Mouse (Mus musculus) spleen, adult 2 months (tissue): ENCODE results near the gene Kdelr2. TPM values are rescaled to one million over a fixed set of nuclear protein-coding genes. Genes with fewer than 3 reads are reported as not detected.

ENCODE experiments used
- DNase-seq, 2 experiments: peaks; one replicate each; pipeline versions ENCODE4 v3.0.0 to v3.0.0-alpha.2; 2012 to 2021; ENCODE audit warnings: low spot score in 2 of 2, low read depth in 1 of 2
- H3K27ac ChIP-seq: fragments of 200-500 bp; 2 replicates; pipeline ENCODE4 v1.5.1; 2012; ENCODE audit warnings: low read length, inconsistent platforms; ENCODE audit not compliant: insufficient read depth
- H3K27me3 ChIP-seq: fragments of 200-500 bp; 2 replicates; pipeline ENCODE4 v1.6.1; 2012; ENCODE audit warnings: mild to moderate bottlenecking, moderate library complexity, low read length, inconsistent platforms; ENCODE audit not compliant: control insufficient read depth, insufficient read depth
- H3K36me3 ChIP-seq: fragments of 200-500 bp; 2 replicates; pipeline ENCODE4 v1.6.1; 2012; ENCODE audit warnings: mild to moderate bottlenecking, low read length, inconsistent platforms; ENCODE audit not compliant: control insufficient read depth, insufficient read depth
- H3K4me1 ChIP-seq: fragments of 200-500 bp; 2 replicates; pipeline ENCODE4 v1.6.1; 2011; ENCODE audit warnings: inconsistent platforms; ENCODE audit not compliant: control insufficient read depth, insufficient read depth, insufficient read length
- H3K4me3 ChIP-seq: fragments of 200-500 bp; 2 replicates; pipeline ENCODE4 v1.5.1; 2011; ENCODE audit warnings: mild to moderate bottlenecking, inconsistent platforms; ENCODE audit not compliant: insufficient read depth, insufficient read length; ENCODE audit errors: extremely low read depth
- CTCF ChIP-seq: fragments of 200-500 bp; IDR thresholded peaks from 2 replicates; pipeline ENCODE4 v1.5.1; 2011; ENCODE audit warnings: mild to moderate bottlenecking, inconsistent platforms; ENCODE audit not compliant: insufficient read depth, insufficient read length, insufficient replicate concordance; ENCODE audit errors: extremely low read depth
- POLR2A ChIP-seq: fragments of 200-500 bp; IDR thresholded peaks from 2 replicates; pipeline ENCODE4 v1.6.1; 2011; ENCODE audit warnings: low read depth, low read length, inconsistent platforms
- WGBS: fragments of 180-500 bp; shearing (Covaris S2); methylation state at CpG from one replicate; pipeline ENCODE4 v1.1.7; 2018; 5-methylcytosine and 5-hydroxymethylcytosine counted together
- polyA plus RNA-seq: library from polyadenylated mRNA; depleted of rRNA; stranded (reverse); fragments of >200 nt; gene quantifications from 2 replicates; pipeline ENCODE4 v1.2.3, GENCODE M21; 2012

The Kdelr2 gene
- polyA plus RNA-seq, 1 experiment: 45.1 TPM

DNA sequence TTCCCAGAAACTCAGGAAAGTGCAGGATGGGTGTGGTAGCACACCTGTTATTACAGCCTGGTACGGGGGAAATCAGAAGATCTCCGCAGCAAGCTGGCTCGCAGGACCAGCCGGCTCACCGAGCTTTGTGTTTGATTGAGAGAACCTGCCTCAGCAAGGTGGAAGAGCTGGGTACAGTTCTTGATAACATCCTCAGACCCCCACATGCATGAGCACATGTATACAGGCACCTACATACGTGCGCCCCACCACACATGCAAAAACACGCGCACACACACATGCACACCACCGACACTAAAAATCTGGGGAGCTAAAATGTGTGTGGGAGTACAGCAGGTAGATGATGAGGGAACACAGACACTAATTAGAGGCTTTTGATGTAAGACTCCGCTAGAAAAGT, 60.0 kb downstream of the Kdelr2 start:
- H3K36me3 ChIP-seq: peaks cover 2% of the 10 kb centered on the region; the same call in 1 of the 2 replicates
- peak overlapping the region; percentile 70 for H3K4me3 ChIP-seq
- 91% methylated on average over 11 of the region's 11 CpGs for WGBS
- no peaks in the 10 kb centered on the region for H3K27me3 ChIP-seq
- H3K4me1 ChIP-seq: peaks cover 4% of the 10 kb centered on the region; the same call in 1 of the 2 replicates
- no peak for DNase-seq
- no peak overlapping the region for H3K27ac ChIP-seq
- TF ChIP-seq CTCF (no peak), POLR2A (no peak)

DNA sequence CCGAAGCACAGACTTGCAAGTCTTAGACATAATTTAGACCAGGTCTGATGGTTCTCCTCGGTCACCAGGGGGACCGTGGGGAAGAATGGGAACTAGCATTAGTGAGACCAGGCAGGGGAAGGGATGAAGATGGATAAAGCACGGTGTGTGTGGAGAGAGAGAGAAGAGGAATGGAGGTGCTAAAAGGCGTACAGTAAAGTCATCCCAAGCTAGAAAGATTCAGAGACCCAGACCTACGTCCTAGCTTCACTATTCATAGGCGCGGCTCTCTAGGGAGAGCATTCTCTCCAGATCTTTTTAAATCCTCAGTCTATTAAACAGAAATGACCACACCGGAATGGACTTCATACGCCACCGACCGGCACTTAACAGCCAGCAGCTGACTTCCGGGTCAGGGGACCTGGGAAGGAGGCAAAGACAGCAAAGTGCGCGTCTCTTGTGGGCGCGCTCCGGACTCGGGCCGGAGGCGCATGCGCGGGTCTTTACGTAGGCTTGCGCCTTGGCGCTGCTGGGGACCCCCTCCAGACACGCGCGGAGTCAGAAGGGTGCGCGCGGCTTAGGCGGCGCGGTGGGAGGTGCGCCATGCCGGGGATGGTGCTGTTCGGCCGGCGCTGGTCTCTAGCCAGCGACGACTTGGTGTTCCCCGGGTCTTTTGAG, 60.6 kb downstream of the Kdelr2 start, which contains the start of gene Daglb:
Gene Daglb, plus strand, starts transcription at position 485 of the 657 bp plus-strand sequence.
- Histone ChIP-seq H3K27me3 (no peaks in the 10 kb centered on the region), H3K4me1 (peaks cover 4% of the 10 kb centered on the region; the same call in 1 of the 2 replicates), H3K27ac (peak within 1 kb of the TSS; percentile 42), H3K36me3 (peaks cover 2% of the 10 kb centered on the region; the same call in 1 of the 2 replicates), H3K4me3 (peak within 1 kb of the TSS; percentile 70)
- TF ChIP-seq CTCF: no peak
- peak; percentile 80 for TF ChIP-seq POLR2A
- WGBS: 2% methylated on average over 43 of the region's 43 CpGs
- peak; percentile 78 to 90 for DNase-seq

DNA sequence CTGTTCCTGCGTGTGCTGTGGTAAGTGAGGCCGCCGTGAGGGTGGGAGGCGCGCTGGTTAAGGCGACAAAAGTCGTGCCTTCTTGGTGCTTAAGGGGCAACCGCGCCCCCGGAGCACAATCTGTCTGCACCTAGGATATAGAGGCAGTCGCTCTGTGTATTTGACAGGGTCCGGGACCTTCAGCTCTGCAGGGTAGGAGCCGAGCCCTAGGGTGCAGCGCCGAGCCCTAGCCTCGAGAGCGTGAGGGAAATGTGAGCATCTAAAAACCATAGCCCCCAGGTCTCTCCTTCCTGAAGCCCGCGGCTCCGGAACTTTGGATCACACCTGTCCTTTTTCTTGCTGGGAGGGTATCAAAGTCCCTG, 61.1 kb downstream of the Kdelr2 start:
- Histone ChIP-seq H3K27ac (peak overlapping the region; percentile 42), H3K4me1 (peaks cover 4% of the 10 kb centered on the region; the same call in 1 of the 2 replicates), H3K36me3 (peaks cover 2% of the 10 kb centered on the region; the same call in 1 of the 2 replicates), H3K4me3 (peak overlapping the region; percentile 70), H3K27me3 (no peaks in the 10 kb centered on the region)
- WGBS: under 1% methylated on average over 20 of the region's 20 CpGs
- no peak for DNase-seq
- no peak for TF ChIP-seq POLR2A
- TF ChIP-seq CTCF: no peak

GRCm38 (mm10) chr5:143465156-143466085, 61.8 kb downstream of the Kdelr2 start:
- TF ChIP-seq CTCF: no peak
- TF ChIP-seq POLR2A: no peak
- DNase-seq: no peak
- H3K27ac ChIP-seq: no peak overlapping the region
- H3K36me3 ChIP-seq: peaks cover 2% of the 10 kb centered on the region; the same call in 1 of the 2 replicates
- WGBS: 34% methylated on average over 23 of the region's 23 CpGs
- peaks cover 6% of the 10 kb centered on the region; the same call in 1 of the 2 replicates for H3K4me1 ChIP-seq
- no peaks in the 10 kb centered on the region for H3K27me3 ChIP-seq
- peak overlapping the region; percentile 70 for H3K4me3 ChIP-seq

GRCm38 (mm10) chr5:143466891-143467669, 63.4 kb downstream of the Kdelr2 start:
- no peaks in the 10 kb centered on the region for H3K27me3 ChIP-seq
- no peak overlapping the region for H3K27ac ChIP-seq
- no peak overlapping the region for H3K4me3 ChIP-seq
- no peak for DNase-seq
- WGBS: 93% methylated on average over 23 of the region's 23 CpGs
- peaks cover 7% of the 10 kb centered on the region; the same call in 1 of the 2 replicates for H3K4me1 ChIP-seq
- no peak for TF ChIP-seq POLR2A
- peaks cover 2% of the 10 kb centered on the region; the same call in 1 of the 2 replicates for H3K36me3 ChIP-seq

- peaks cover 7% of the 10 kb centered on the region; the same call in 1 of the 2 replicates for H3K4me1 ChIP-seq
- no peak for TF ChIP-seq POLR2A
- DNase-seq: no peak
- H3K4me3 ChIP-seq: no peak overlapping the region
- no peak overlapping the region for H3K27ac ChIP-seq
- 97% methylated on average over 6 of the region's 6 CpGs for WGBS
- peaks cover 3% of the 10 kb centered on the region for H3K36me3 ChIP-seq
- H3K27me3 ChIP-seq: no peaks in the 10 kb centered on the region
Observed at GRCm38 (mm10) chr5:143467931-143468330, 64.3 kb downstream of the Kdelr2 start.
